Mouse (Mus musculus) ES-E14 (cell line): ENCODE results near the gene Prkcb. TPM values are rescaled to one million over a fixed set of nuclear protein-coding genes. Genes with fewer than 3 reads are reported as not detected.

Source experiments
- DNase-seq: peaks from one replicate; pipeline ENCODE4 v3.0.0-alpha.2; 2013; ENCODE audit warnings: low read depth, low spot score
- H3K27ac ChIP-seq: 2 replicates; pipeline ENCODE4 v1.5.1; 2012; ENCODE audit warnings: low read depth, mild to moderate bottlenecking, low read length, moderate library complexity, mixed read lengths; ENCODE audit not compliant: poor library complexity, insufficient read depth, severe bottlenecking
- H3K36me3 ChIP-seq: 2 replicates; pipeline ENCODE4 v1.6.1; 2012; ENCODE audit warnings: mild to moderate bottlenecking, low read length, moderate library complexity, mixed read lengths; ENCODE audit not compliant: control insufficient read depth, poor library complexity, insufficient read depth, severe bottlenecking
- H3K4me1 ChIP-seq, 2 experiments: fragments of 150-350 bp in 1 of 2; sonication (generic) in 1 of 2; 2 replicates each; pipeline ENCODE4 v1.6.1; 2012; ENCODE audit warnings: low read length in 2 of 2, mild to moderate bottlenecking in 1 of 2, mixed read lengths in 1 of 2; ENCODE audit not compliant: control insufficient read depth in 2 of 2, insufficient read depth in 2 of 2, poor library complexity in 1 of 2
- H3K4me3 ChIP-seq, 2 experiments: fragments of 150-350 bp in 1 of 2; sonication (generic) in 1 of 2; 2 replicates each; pipeline ENCODE4 v1.5.1; 2012; ENCODE audit warnings: low read length in 2 of 2, low read depth in 1 of 2, mild to moderate bottlenecking in 1 of 2, mixed read lengths in 1 of 2; ENCODE audit not compliant: insufficient read depth in 1 of 2, poor library complexity in 1 of 2, severe bottlenecking in 1 of 2
- H3K9ac ChIP-seq: 2 replicates; pipeline ENCODE4 v1.6.1; 2012; ENCODE audit warnings: low read depth, mild to moderate bottlenecking, low read length, mixed read lengths; ENCODE audit not compliant: poor library complexity, insufficient read depth, severe bottlenecking
- H3K9me3 ChIP-seq: fragments of 150-350 bp; sonication (generic); 2 replicates; pipeline ENCODE4 v1.6.1; 2012; ENCODE audit warnings: low read depth, mild to moderate bottlenecking, low read length; ENCODE audit not compliant: control insufficient read depth, insufficient read depth
- CHD2 ChIP-seq: IDR thresholded peaks from 2 replicates; pipeline ENCODE4 v1.6.1; 2014; ENCODE audit warnings: mild to moderate bottlenecking, low read depth, low read length, inconsistent platforms
- HCFC1 ChIP-seq: IDR thresholded peaks from 2 replicates; pipeline ENCODE4 v1.6.1; 2012; ENCODE audit warnings: low read length, inconsistent platforms, borderline replicate concordance; ENCODE audit not compliant: insufficient read depth
- MAFK ChIP-seq: IDR thresholded peaks from 2 replicates; pipeline ENCODE4 v1.6.1; 2014; ENCODE audit warnings: mild to moderate bottlenecking, low read depth, low read length, inconsistent platforms; ENCODE audit not compliant: insufficient read depth
- ZC3H11A ChIP-seq: IDR thresholded peaks from 2 replicates; pipeline ENCODE4 v1.6.1; 2012; ENCODE audit warnings: low read depth, mild to moderate bottlenecking, inconsistent platforms, low read length, borderline replicate concordance
- ZNF384 ChIP-seq: IDR thresholded peaks from 2 replicates; pipeline ENCODE4 v1.6.1; 2012; ENCODE audit warnings: low read depth, low read length, inconsistent platforms
- in situ Hi-C, 2 experiments: fragments of 600-800 bp; cut with MboI; formaldehyde crosslinking; loops; one replicate each; pipeline ENCODE4 v1.15.1; 2025; ENCODE audit warnings: low sequenced_read_pairs in 2 of 2, inconsistent platforms in 1 of 2; ENCODE audit not compliant: unreplicated experiment in 2 of 2
- total RNA-seq: library from RNA; depleted of rRNA; stranded (reverse); fragments of 300-350 nt; gene quantifications from 2 replicates; pipeline ENCODE4 v1.2.3, GENCODE M21; 2012

The Prkcb gene
- total RNA-seq, 1 experiment = 6.1 TPM

- in situ Hi-C loops = no loop called here
- no peak overlapping the region for H3K27ac ChIP-seq
- no peak overlapping the region for H3K4me3 ChIP-seq
- H3K36me3 ChIP-seq = no peaks in the 10 kb centered on the region
- H3K4me1 ChIP-seq = no peaks in the 10 kb centered on the region
- TF ChIP-seq HCFC1 (no peak), ZNF384 (no peak), CHD2 (no peak), MAFK (no peak), ZC3H11A (no peak)
- DNase-seq = no peak
- no peak overlapping the region for H3K9ac ChIP-seq
- no peaks in the 10 kb centered on the region for H3K9me3 ChIP-seq
Measured at GRCm38 (mm10) chr7:122649306-122649705, 360.8 kb downstream of the Prkcb start.

- no peak for DNase-seq
- Histone ChIP-seq H3K27ac (no peak overlapping the region), H3K9me3 (no peaks in the 10 kb centered on the region), H3K9ac (no peak overlapping the region), H3K4me3 (no peak overlapping the region), H3K36me3 (no peaks in the 10 kb centered on the region), H3K4me1 (no peaks in the 10 kb centered on the region)
- no peak for TF ChIP-seq ZC3H11A
- no peak for TF ChIP-seq ZNF384
- TF ChIP-seq CHD2 = no peak
- TF ChIP-seq HCFC1 = no peak
- no peak for TF ChIP-seq MAFK
- in situ Hi-C loops = no loop called here
Measured at GRCm38 (mm10) chr7:122652523-122652922, 364.0 kb downstream of the Prkcb start.

DNA sequence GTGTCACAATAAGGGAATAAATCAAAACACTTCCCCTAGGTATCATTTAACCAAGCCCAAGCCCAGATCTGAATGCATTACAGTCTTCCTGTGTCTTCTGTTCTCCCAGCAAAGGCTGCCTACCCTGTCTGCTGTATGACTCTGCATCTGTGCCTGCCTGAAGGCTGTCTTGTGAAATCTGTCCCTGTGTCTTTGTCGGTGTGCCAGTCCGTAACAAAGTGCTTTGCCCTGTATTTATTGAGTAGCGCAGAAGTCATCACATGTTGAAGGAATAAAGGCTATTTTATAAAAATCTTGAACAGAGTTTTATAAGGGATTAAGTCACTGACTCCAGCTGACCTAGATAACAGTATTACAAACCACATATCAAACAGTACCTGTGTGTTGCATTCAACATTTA is 368.1 kb downstream of the Prkcb start:
- no peak for TF ChIP-seq ZC3H11A
- TF ChIP-seq MAFK = no peak
- no peak for TF ChIP-seq HCFC1
- TF ChIP-seq CHD2 = no peak
- no peak for TF ChIP-seq ZNF384
- in situ Hi-C loops = no loop called here
- H3K9me3 ChIP-seq = no peaks in the 10 kb centered on the region
- H3K4me1 ChIP-seq = no peaks in the 10 kb centered on the region
- H3K9ac ChIP-seq = no peak overlapping the region
- H3K36me3 ChIP-seq = no peaks in the 10 kb centered on the region
- no peak overlapping the region for H3K27ac ChIP-seq
- no peak overlapping the region for H3K4me3 ChIP-seq
- no peak for DNase-seq

DNA sequence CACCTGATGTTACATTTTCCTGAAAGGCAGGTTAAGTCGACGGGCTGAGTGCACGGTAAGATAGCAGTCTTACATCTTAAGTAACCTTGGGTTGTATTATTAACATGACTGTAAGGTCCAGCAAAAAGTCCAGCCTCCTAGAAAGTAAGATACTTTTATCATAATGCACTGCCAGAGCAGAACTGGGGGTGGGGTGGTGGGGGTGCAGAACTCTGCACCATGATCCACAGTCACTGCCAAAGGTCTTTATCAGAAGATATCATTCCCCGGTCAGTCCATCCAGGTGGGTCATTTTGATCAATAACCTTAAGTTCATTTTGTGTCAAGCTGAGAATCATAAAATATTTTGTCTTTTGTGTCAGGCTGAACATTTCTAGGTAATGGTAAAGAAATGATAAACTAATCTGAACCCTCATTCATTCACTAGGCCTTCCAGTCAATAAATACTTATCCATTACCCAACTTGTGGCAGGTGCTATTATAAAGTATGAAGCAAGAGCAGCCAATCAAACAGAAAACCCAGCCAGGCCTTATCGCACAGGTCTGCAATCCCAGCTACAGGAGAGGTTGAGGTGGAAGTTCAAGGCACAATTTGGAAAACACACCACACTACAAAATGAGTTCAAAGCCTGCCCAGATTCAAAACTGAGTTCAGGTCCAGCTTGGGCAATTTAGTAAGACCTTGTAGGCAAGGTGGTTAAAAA is 369.0 kb downstream of the Prkcb start:
- Histone ChIP-seq H3K27ac (no peak overlapping the region), H3K9me3 (no peaks in the 10 kb centered on the region), H3K4me1 (no peaks in the 10 kb centered on the region), H3K9ac (no peak overlapping the region), H3K36me3 (no peaks in the 10 kb centered on the region), H3K4me3 (no peak overlapping the region)
- no peak for TF ChIP-seq ZNF384
- no peak for TF ChIP-seq ZC3H11A
- no peak for TF ChIP-seq HCFC1
- TF ChIP-seq MAFK = no peak
- TF ChIP-seq CHD2 = no peak
- no peak for DNase-seq
- in situ Hi-C loops = no loop called here
